Mouse (Mus musculus) olfactory bulb, adult 2 months (tissue): ENCODE data around the gene Kifc3.
A peak's percentile ranks its signal among the peaks of the same experiment; 100 is the strongest.

Source experiments
- CTCF ChIP-seq: fragments of 200-500 bp; IDR thresholded peaks from 2 replicates; pipeline ENCODE4 v1.5.1; 2012; ENCODE audit warnings: low read depth, mild to moderate bottlenecking, low read length, moderate library complexity; ENCODE audit not compliant: insufficient read depth
- POLR2A ChIP-seq: fragments of 200-500 bp; IDR thresholded peaks from 2 replicates; pipeline ENCODE4 v1.6.1; 2012; ENCODE audit warnings: mild to moderate bottlenecking, low read depth, low read length, moderate library complexity; ENCODE audit not compliant: insufficient read depth

DNA sequence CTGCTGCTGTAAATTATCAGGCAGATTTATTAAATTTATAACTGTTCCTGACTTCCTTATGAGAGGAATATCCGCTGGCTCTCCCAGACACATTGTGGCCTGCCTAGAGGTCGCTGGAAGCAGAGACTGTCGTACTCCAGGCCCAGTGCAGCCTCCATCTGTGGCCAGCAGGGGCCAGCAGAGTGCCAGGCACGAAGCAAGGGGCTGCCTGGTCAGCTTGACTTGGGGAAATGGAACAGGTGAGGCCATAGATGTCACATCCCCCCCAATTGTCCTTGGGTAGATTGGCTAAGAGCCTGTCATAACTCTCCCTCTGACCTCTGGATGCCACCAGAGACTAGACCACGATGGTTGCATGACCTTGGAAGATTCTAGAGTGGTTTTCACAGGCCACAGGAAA lies 103.6 kb downstream of the Kifc3 start:
- TF ChIP-seq CTCF (peak; percentile 88), POLR2A (no peak)
